Mouse (Mus musculus): ENCODE data around the gene Dip2c.
A peak's percentile ranks its signal among the peaks of the same experiment; 100 is the strongest.

Dip2c gene

DNA sequence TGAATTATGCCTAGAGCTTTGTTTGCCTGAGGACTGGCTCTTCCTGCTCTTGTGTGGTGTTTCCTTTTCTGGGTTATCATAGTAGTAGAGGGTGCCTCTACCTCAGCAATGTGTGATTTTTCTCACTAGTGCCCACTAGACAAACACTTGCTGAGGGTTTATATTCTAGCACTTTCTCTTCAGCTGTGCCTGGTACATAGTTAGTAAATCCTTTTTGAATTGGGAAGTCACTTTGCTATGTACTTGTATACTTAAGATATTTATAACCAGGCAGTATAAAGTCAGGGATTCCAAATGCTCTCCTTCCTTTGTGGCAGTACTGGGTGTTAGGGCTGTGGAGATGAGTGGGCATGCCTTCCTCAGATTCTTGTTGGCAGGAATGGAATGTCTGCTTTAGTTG is 56.9 kb downstream of the Dip2c start:
- no peak for DNase-seq

GRCm38 (mm10) chr13:9340293-9340692 is 64.0 kb downstream of the Dip2c start:
- DNase-seq: no peak

GRCm38 (mm10) chr13:9342696-9343095 is 66.4 kb downstream of the Dip2c start:
- DNase-seq: no peak

DNA sequence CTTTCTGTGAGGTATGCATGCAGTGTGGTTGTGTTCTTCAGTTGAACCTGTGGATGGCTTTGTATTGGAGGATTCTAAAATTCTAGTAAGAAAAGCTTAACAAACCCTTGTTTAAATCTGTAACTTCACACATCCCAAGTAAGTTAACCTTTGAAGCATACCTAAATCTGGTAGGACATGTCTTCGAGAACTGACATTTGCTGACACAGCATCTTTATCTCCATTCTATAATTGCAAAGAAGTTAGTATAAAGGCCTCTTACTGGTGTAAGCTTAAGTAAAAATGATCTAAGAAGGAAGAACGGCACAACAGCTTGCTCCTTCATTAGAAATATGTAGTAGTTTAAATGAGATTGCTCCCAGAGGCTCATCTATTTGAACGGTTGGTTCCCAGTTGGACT is 71.1 kb downstream of the Dip2c start:
- DNase-seq: no peak

GRCm38 (mm10) chr13:9350670-9351069 is 74.3 kb downstream of the Dip2c start:
- peak; percentile 15 for DNase-seq

GRCm38 (mm10) chr13:9353890-9354289 is 77.6 kb downstream of the Dip2c start:
- no peak for DNase-seq

DNA sequence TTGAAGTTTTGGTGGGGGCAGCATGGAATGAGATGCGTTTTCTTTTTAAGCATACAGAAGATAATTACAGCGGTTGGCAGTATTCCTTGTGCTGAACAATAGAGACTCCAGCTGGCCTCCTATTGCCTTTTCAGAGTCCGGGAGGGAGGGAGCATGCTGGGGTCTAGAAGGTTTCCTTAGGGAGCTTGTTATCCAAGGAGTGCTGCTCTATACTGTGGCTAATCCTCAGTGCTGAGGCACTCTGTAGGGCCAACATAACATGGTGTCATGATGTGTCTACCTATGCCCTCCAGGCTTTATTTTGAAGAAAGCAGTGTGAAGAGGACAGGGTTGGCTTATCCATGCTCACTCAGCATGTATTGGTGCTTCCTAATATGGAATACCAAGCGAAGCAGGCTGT is 79.0 kb downstream of the Dip2c start:
- no peak for DNase-seq

DNA sequence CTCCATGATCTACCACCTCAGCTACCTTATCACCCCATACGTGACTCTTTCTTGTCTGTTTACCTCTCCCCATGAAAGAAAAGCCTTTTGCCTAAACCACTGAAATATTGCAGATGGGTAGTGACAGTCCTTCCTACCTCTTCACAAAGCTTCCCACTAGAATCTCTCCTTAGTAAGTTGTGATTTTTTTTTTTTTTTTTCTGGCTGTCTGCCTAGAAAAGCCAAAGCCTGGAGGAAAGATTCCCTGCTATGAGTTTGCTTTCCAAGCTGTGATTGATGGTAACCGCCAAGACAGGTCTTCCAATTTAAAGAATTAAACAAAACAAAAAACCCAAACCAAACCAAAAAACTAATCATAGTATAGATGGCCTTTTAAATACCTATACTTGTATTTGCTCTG is 85.1 kb downstream of the Dip2c start:
- DNase-seq: no peak

GRCm38 (mm10) chr13:9371387-9371786 is 95.1 kb downstream of the Dip2c start:
- no peak for DNase-seq

GRCm38 (mm10) chr13:9377130-9377529 is 100.8 kb downstream of the Dip2c start:
- DNase-seq: no peak

- DNase-seq: no peak
Observed at GRCm38 (mm10) chr13:9380740-9381410, 104.5 kb downstream of the Dip2c start.

DNA sequence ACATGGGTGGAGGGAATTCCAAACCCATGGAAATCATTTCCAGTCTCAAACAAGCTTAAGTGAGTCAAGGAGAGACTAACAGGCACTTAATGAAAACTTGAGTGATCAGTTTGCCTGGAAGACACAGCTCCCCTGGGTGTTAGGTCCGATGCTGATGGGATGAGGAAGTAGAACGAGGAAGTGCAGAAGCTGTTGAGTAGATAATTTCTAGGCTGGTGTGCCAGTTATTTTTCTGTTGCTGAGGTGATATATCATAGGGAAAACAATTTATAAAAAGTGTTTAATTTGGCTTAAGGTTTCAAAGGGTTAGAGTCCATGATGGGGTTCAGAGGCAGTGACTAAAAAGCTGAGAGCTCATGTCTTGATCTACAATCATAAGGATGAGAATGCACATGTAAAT is 111.7 kb downstream of the Dip2c start:
- no peak for DNase-seq

GRCm38 (mm10) chr13:9389334-9389733 is 113.0 kb downstream of the Dip2c start:
- no peak for DNase-seq

DNA sequence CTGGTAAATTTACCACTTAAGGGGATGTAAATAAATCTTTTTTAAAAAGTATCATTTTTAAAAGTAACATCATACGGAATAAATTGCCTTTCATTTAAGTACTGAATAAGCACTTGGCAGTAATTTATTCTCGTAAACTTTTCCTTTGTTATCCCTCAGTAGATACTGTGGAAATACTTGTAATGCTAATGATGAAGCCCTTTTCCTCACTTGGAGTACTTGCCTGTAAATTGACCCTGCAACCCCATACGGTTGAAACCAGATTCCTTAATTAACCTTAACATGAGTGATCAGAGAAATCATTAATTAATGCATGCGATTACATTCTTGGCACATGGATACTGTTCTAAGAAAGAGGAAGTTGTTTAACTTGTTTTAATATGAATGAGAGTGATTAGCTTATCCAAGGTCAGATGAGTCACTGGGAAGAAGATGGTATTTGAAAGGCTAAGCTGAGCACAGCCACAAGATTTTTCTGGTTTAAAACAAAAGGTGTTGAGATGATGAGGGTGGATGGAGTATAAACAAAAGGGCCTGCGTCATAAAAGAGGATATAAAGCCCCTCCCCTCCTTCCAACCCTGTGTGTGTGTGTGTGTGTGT is 114.0 kb downstream of the Dip2c start:
- no peak for DNase-seq

DNA sequence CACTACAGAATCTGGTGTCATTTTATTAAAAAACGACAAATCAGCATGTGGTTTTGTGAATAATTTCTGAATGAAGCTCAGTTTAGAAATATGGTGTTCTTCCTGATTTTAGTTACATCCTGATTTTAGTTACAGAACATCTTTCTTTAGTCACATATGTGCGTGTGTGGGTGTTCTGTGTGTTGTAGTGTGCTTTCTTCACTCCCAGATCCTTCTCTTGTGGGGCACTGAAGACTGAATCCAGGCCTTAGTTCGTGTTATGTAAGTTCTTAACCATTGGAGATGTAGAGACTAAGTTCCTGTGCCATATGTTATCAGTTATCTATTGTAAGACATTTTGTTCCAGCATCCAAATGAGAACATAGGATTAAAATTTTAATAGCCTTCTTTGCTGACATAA is 117.1 kb downstream of the Dip2c start:
- DNase-seq: no peak

GRCm38 (mm10) chr13:9395286-9395685 is 119.0 kb downstream of the Dip2c start:
- no peak for DNase-seq

GRCm38 (mm10) chr13:9398846-9399245 is 122.5 kb downstream of the Dip2c start:
- no peak for DNase-seq

DNA sequence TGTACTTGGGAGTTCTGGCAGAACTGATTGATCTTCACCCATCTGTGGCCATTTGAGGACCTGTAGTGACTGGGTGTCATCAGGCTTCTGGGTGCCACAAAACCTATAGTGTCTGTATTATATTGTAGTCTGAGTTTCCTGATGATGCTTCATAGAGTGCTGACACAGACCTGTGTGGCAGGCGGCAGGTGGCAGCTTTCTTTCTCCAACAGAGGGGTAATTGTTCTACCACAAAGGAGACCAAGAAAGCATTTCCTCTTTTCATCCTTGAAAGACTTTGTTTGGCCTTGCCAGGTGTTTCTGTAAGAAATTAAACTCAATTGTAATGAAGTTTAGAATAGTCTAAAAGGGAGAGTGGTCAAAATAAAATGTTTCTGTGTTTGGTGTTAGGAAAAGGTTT is 129.1 kb downstream of the Dip2c start:
- no peak for DNase-seq

- no peak for DNase-seq
Observed at GRCm38 (mm10) chr13:9408983-9409382, 132.7 kb downstream of the Dip2c start.

DNA sequence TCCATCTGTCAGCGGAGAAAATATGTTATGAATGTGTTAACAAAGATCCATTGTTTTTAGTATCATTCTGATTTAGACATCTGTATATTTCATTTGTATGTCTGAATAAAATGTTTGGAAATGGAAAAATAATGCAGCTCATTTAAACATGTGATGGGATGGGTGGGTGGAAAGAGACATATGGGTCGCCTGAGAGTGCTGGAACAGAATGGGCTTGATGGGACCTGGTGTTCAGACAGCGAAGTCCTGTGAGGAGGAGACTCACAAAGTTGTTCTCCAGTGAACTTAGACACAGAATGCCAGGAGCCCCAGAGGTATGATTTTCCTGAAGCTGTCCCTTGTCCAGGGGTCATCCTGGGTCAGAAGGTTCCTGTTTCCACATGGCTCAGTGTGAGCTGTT is 142.1 kb downstream of the Dip2c start:
- no peak for DNase-seq

- no peak for DNase-seq
Observed at GRCm38 (mm10) chr13:9419213-9419612, 142.9 kb downstream of the Dip2c start.

DNA sequence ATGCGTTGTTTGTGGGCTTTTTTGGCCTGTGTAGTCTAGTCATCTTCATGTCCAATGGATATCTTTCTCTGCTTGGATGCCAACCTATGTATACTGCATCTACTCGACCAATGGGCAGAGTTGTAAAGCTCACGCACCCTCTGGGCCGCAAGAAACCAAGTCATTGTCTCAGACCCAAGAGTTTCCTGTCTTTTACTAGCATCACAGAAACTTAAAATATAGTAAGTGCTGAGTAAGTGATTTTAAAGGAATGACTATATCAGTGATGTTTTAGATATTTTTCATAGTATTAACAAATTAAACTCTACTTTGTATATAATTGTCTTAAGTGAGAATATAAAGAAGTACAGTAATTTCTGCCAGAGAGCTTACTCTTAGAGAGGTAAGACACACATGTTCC is 145.6 kb downstream of the Dip2c start:
- DNase-seq: no peak

- no peak for DNase-seq
Observed at GRCm38 (mm10) chr13:9422876-9423275, 146.5 kb downstream of the Dip2c start.

GRCm38 (mm10) chr13:9424434-9424833 is 148.1 kb downstream of the Dip2c start:
- no peak for DNase-seq

DNA sequence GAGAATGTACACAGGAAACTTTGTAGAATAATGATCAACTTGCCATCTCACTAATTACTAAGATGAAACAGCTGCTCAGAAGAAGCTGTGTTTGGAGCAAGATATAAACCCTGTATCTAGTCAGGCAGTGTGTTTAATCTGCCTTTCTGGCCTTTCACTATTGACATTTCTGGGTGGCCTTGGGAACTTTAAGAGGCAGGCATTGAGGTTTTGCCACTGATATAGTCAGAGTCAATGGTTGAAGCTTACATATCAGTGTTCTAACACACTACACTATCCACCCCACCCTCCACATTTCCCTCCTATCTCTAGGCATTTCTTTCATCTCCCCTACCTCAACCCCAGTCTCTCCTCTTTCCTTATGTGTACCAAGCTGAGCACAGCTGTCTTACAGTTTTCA is 149.9 kb downstream of the Dip2c start:
- DNase-seq: no peak

Data from kidney, adult 18-20 months (tissue).